Mouse (Mus musculus) right cerebral cortex, postnatal 36 days (tissue): ENCODE results near the gene Itga6.
"Not testable (repeated sequence)": the region's sequence is repeated elsewhere in the genome, so short reads cannot be mapped to it uniquely, and the experiment has no call there.

ENCODE experiments used
- DNase-seq, 2 experiments: peaks; one replicate each; pipeline ENCODE4 v3.0.0; 2022; ENCODE audit warnings: low spot score in 2 of 2, mixed read lengths in 1 of 2

Itga6 gene

DNA sequence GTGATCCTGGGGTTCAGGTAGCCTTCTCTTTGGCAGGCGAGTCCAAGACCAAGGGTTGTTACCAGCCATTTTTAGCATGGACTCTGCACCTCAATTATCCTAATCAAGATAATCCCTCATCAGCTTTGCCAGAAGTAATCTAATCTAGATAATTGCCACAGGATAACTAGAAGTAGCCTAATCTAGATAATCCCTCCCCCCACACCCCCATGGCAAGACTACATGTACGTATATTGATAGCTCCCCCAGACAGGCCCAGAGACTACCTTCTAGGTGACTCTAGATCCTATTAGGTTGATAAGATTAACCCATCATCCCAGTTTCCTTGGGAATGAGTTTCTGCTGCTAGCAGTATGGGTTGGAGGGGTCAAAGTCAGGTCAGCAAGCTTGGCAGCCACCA is 146.1 kb downstream of the Itga6 start:
- no peak for DNase-seq

DNA sequence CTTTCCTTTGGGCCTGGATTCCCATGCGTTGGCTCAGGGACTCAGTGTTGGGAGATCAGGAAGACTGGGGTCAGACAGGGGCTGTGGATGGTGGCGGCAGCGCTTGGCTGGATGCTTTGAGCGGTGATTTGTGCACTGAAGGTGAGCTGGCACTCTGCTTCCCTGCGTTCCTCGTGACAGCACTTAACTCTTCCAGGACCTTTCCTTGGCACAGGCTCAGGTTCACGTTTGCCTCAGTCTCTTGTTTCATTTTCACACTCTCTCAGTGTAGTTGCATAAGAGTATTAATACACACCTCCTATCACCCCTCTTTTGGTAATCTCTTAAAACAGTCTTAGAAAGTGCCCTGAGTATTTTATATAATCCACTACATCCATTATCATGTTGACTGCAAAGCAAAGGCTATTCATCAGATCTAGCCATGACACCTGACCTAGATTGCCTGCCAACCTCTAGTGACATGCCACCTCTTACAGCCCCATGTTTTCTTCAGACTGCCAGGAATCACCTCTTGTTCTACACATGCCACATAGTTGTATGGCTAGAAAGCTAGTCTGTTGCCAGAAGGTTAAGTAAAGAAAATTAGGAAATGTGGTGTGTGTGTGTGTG is 147.4 kb downstream of the Itga6 start:
- DNase-seq = no peak

DNA sequence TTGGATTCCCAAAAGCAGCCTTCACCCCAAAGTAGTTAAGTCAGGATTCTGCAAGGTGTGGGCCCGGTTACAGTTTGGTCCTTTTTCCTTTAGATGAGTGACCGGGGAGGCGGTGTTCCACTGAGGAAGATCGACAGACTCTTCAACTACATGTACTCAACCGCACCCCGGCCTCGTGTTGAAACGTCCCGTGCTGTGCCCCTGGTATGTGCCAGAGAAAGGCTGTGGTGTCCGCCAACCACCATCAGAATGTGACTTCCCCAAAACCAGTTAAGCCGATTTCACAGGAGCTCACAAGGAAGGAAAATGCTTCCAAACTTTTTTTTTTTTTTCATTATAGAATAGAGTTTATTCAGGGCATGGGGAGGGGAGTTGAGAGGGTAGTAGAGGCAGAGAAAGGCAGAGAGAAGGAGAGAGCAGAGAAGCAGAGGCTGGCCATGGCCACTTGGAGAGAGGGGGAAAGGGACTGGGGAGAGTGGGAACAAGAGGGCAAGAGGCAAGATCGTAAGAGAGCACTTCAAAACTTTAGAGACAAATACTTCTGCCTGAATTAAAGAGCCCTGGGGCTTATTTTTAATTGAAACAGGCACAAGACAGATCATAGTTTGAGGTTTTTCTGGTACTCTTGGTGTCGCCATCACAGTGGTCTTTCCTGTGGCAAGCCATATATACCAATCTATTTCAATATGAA is 150.3 kb downstream of the Itga6 start:
- no peak for DNase-seq

DNA sequence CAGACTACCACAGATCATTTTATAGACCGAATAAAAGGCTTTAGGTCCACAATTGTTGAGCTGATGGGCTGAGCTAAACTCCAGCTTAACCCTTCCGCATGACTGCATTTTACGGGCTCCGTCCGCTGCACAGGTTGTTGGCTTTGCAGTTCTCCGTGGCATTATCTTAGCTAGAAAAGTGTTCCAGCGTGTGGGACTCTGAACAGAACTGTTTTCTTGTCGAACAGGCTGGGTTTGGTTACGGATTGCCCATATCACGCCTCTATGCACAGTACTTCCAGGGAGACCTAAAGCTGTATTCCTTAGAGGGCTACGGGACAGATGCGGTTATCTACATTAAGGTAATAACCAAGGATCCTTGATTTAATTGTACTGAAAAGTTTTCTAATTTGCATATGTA is 152.0 kb downstream of the Itga6 start:
- DNase-seq = no peak

DNA sequence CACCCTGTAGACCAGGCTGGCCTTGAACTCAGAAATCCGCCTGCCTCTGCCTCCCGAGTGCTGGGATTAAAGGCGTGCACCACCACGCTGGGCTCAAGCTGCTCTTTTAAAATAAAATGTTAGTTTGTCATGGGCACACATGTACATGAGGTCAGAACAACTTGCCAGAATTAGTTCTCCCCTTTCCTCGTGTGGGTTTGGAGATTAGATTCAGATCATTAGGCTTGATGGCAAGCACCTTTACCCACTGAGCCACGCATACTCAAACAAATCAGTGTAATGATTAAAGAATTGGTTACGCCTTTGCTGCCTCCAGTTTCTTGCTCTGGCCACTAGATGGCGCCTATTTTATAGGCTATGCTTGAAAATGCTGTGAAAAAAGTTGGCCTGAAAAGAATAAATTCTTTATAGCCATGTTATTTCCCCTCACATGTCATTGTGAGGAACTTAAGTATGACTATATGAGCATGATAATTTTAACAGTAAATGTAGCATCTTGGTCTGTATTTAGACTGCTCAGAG is 153.0 kb downstream of the Itga6 start:
- no peak for DNase-seq

DNA sequence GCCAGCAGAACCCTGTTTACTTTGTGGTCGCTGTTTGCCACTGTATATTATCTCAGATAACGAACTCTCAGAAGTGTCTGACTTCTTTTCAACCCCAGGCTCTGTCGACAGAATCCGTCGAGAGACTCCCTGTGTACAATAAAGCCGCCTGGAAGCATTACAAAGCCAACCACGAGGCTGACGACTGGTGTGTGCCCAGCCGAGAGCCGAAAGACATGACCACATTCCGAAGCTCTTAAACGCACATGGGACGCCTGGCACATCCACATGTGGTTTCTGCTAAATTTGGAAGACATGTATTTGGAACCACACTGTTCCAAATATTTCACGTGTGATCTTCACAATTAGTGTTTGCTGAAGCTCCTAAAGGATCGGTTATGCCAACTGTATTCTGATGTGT is 154.5 kb downstream of the Itga6 start:
- DNase-seq = no peak

DNA sequence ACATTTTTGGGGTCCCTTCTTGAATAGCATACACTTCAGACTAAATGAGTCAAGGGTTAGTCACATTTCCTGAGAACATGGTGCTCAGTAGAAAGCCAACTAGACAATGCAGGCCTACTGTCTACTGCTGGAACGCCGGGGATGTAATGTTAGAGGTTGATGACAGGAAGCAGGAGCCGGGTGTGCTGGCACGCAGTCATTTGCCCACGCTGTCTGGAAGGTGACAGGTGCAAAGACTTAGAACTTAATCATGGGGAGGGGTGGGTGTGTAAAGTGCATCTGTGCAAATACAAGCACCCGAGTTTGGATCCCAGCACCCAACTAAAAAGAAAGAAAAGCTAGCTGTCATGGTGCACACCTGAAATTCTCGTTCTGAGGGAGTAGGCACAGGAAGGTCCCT is 159.7 kb downstream of the Itga6 start:
- no peak for DNase-seq

DNA sequence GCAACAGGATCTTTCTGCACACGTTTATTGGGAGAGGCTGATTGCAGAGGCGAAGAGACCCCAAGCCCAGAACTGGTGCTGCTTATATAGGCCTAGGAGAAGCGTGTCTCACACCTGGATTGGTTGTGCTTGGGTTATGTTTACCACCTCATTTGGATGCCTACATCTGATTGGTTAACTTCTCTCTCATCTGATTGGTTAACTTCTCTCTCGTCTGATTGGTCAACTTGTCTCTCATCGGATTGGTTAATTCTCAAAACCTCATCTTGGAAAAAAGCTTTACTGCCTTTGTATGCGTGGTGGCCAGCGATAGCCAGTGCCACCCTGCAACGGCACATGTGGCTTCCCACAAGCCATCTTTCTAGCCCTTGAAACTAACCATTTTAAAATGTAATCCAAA is 160.9 kb downstream of the Itga6 start:
- DNase-seq = not testable (repeated sequence)
